In genomic region chr8:83331899-83332697, GRCm38 (mm10) we compare ENCODE assay signal across 8 mouse cellular contexts. TPM values are rescaled to one million over a fixed set of nuclear protein-coding genes. Genes with fewer than 3 reads are reported as not detected.
DNase-seq lines count a peak whose midpoint lies in the region; ATAC-seq lines count a peak whose summit lies in the region.

Elmod2 (minus strand) TSS chr8:83332486.

- peak within 1 kb of the TSS; percentile 84 for H3K9ac ChIP-seq in hindbrain, embryonic 14.5 days

- H3K4me3 ChIP-seq in hindbrain, embryonic 14.5 days (replicated peaks; ENCODE audit: low read length) = peak within 1 kb of the TSS; percentile 81

- H3K27ac ChIP-seq in hindbrain, embryonic 14.5 days = peak within 1 kb of the TSS; percentile 90

- no peaks in the 10 kb centered on the region for H3K9me3 ChIP-seq in hindbrain, embryonic 14.5 days (ENCODE audit: control insufficient read depth, low read length)

- DNase-seq in R1 (ENCODE audit: low read depth, low spot score) = peak; percentile 96
- peak; percentile 97 to 99 for DNase-seq in cerebellum, postnatal 25 days
- peak; percentile 92 to 95 for DNase-seq in frontal cortex, postnatal 25 days (ENCODE audit: low spot score in 2 of 2)
- DNase-seq in hindbrain, embryonic 14.5 days (ENCODE audit: low spot score) = peak; percentile 98
- peak; percentile 95 to 97 for DNase-seq in layer of hippocampus, postnatal 36 days
- DNase-seq in lung, postnatal 36 days = peak; percentile 97
- peak; percentile 98 for DNase-seq in retina, postnatal 1 day
- DNase-seq in urinary bladder, adult 18-20 months (ENCODE audit: low spot score in 2 of 2) = peak; percentile 90 to 94

- ATAC-seq in hindbrain, embryonic 14.5 days (ENCODE audit: low FRiP score) = peak; percentile 100

- under 1% methylated on average over 78 of the region's 85 CpGs for WGBS in hindbrain, embryonic 14.5 days

- no peaks in the 10 kb centered on the region for H3K27me3 ChIP-seq in hindbrain, embryonic 14.5 days (ENCODE audit: control insufficient read depth, insufficient read depth, low read length)

- H3K4me2 ChIP-seq in hindbrain, embryonic 14.5 days (replicated peaks) = peak within 1 kb of the TSS; percentile 93

- H3K4me1 ChIP-seq in hindbrain, embryonic 14.5 days (replicated peaks; ENCODE audit: control insufficient read depth, insufficient read depth, low read length) = peaks cover 14% of the 10 kb centered on the region; the same call in 1 of the 2 replicates

- peaks cover 23% of the 10 kb centered on the region for H3K36me3 ChIP-seq in hindbrain, embryonic 14.5 days (replicated peaks; ENCODE audit: control insufficient read depth, insufficient read depth)

RNA-seq across cellular contexts. Expression of gene Elmod2, which starts in this region (rescaled TPM):
- polyA plus RNA-seq in hindbrain, embryonic 14.5 days (2014; fragmentation: Nextera tagmentation; extraction: Ambion mirVana) = 24.1 and 24.9 TPM in 2 replicates
- 10 to 100 TPM; 14.6 to 15.6 TPM for total RNA-seq in layer of hippocampus, postnatal 36 days (2021)

Comparison
In these comparisons a context has a peak if more than half of its experiments do, and no peak if none do; other contexts are left out.
1. Peak in every context shown above with its lines: DNase-seq, ATAC-seq, H3K4me3 ChIP-seq and H3K27ac ChIP-seq.